Comparison of ENCODE assay signal across 21 mouse cellular contexts in genomic region chr8:123684806-123685205, GRCm38 (mm10). TPM values are rescaled to one million over a fixed set of nuclear protein-coding genes. Genes with fewer than 3 reads are reported as not detected.
DNase-seq lines count a peak whose midpoint lies in the region; ATAC-seq lines count a peak whose summit lies in the region.
"Had no signal": no experiment of that assay in that cellular context is flagged by ENCODE, and none has a peak within 500 bp of the region (broad histone marks: within the 10 kb centered on the region; RNA-seq: fewer than 3 reads in every experiment).

No protein-coding gene starts in this region.

- H3K4me2 ChIP-seq in hindbrain, embryonic 14.5 days (replicated peaks): no peak overlapping the region
- no peak overlapping the region for H3K4me2 ChIP-seq in neural tube, embryonic 14.5 days (ENCODE audit: low read depth, low read length)
- H3K4me2 ChIP-seq: heart, embryonic 12.5 days had no signal

- WGBS in hindbrain, embryonic 14.5 days: 87% methylated on average over 7 of the region's 7 CpGs
- 87% methylated on average over 7 of the region's 7 CpGs for WGBS in hindbrain, embryonic 10.5 days
- WGBS in neural tube, embryonic 14.5 days: 91% methylated on average over 7 of the region's 7 CpGs

- H3K27me3 ChIP-seq in hindbrain, embryonic 14.5 days (ENCODE audit: control insufficient read depth, insufficient read depth, low read length): no peaks in the 10 kb centered on the region
- H3K27me3 ChIP-seq in hindbrain, embryonic 10.5 days (ENCODE audit: insufficient read depth, poor library complexity, severe bottlenecking): peaks cover 7% of the 10 kb centered on the region; the same call in 1 of the 2 replicates
- H3K27me3 ChIP-seq in neural tube, embryonic 14.5 days (ENCODE audit: control insufficient read depth, insufficient read depth, low read length): no peaks in the 10 kb centered on the region
- H3K27me3 ChIP-seq: heart, embryonic 12.5 days; Patski had no signal

- no peaks in the 10 kb centered on the region for H3K9me3 ChIP-seq in hindbrain, embryonic 14.5 days (ENCODE audit: control insufficient read depth, low read length)
- H3K9me3 ChIP-seq in hindbrain, embryonic 10.5 days: no peaks in the 10 kb centered on the region
- no peaks in the 10 kb centered on the region for H3K9me3 ChIP-seq in neural tube, embryonic 14.5 days (ENCODE audit: control insufficient read depth, low read length)
- H3K9me3 ChIP-seq: heart, embryonic 12.5 days; midbrain, embryonic 10.5 days had no signal

- H3K36me3 ChIP-seq in hindbrain, embryonic 14.5 days (replicated peaks; ENCODE audit: control insufficient read depth, insufficient read depth): no peaks in the 10 kb centered on the region
- H3K36me3 ChIP-seq in hindbrain, embryonic 10.5 days: no peaks in the 10 kb centered on the region
- H3K36me3 ChIP-seq in neural tube, embryonic 14.5 days (ENCODE audit: control insufficient read depth, insufficient read depth, low read length): no peaks in the 10 kb centered on the region
- H3K36me3 ChIP-seq: heart, embryonic 12.5 days; midbrain, embryonic 10.5 days had no signal

- DNase-seq in hindbrain, embryonic 14.5 days (ENCODE audit: low spot score): no peak
- no peak for DNase-seq in hindbrain, embryonic 10.5 days (ENCODE audit: low spot score)
- no peak for DNase-seq in neural tube, embryonic 10.5 days (ENCODE audit: extremely low spot score, low spot score)
- peak; percentile 61 for DNase-seq in adrenal gland, postnatal 25 days
- no peak for DNase-seq in layer of hippocampus, adult 9-10 months (ENCODE audit: low spot score)
- no peak for DNase-seq in natural killer cell, adult 2 months (ENCODE audit: low spot score in 2 of 2)
- DNase-seq: B cell, adult 2 months; cerebellum, adult 11-12 months; kidney, postnatal 4 days; left cerebral cortex, postnatal 4 days; lung, adult 18-20 months; lung, postnatal 4 days; right cerebral cortex, postnatal 14 days; thymus, postnatal 4 days had no signal

- no peak overlapping the region for H3K4me3 ChIP-seq in hindbrain, embryonic 14.5 days (replicated peaks; ENCODE audit: low read length)
- H3K4me3 ChIP-seq in hindbrain, embryonic 10.5 days: no peak overlapping the region
- H3K4me3 ChIP-seq in neural tube, embryonic 14.5 days (ENCODE audit: low read depth, low read length): no peak overlapping the region
- H3K4me3 ChIP-seq: erythroblast, embryonic 14.5 days; heart, embryonic 12.5 days; midbrain, embryonic 10.5 days had no signal

- no peak overlapping the region for H3K9ac ChIP-seq in hindbrain, embryonic 14.5 days
- H3K9ac ChIP-seq in neural tube, embryonic 14.5 days (replicated peaks; ENCODE audit: low read depth, low read length): no peak overlapping the region
- H3K9ac ChIP-seq: heart, embryonic 12.5 days had no signal

- no peaks in the 10 kb centered on the region for H3K4me1 ChIP-seq in hindbrain, embryonic 14.5 days (replicated peaks; ENCODE audit: control insufficient read depth, insufficient read depth, low read length)
- H3K4me1 ChIP-seq in hindbrain, embryonic 10.5 days (replicated peaks): peaks cover 10% of the 10 kb centered on the region
- no peaks in the 10 kb centered on the region for H3K4me1 ChIP-seq in neural tube, embryonic 14.5 days (ENCODE audit: control insufficient read depth, insufficient read depth, low read length)

- H3K27ac ChIP-seq in hindbrain, embryonic 14.5 days: peak overlapping the region; percentile 62
- no peak overlapping the region for H3K27ac ChIP-seq in hindbrain, embryonic 10.5 days
- H3K27ac ChIP-seq in neural tube, embryonic 14.5 days (ENCODE audit: low read depth, low read length): 0 out of 2 replicates have a peak overlapping the region, but pooled peaks have one; percentile 34
- H3K27ac ChIP-seq: midbrain, embryonic 10.5 days had no signal

- no peak for ATAC-seq in hindbrain, embryonic 14.5 days (ENCODE audit: low FRiP score)
- ATAC-seq in neural tube, embryonic 14.5 days (ENCODE audit: low read depth): no peak
- ATAC-seq: activated CD4-positive, CD25-positive, alpha-beta regulatory T cell, adult 4 months; forebrain, embryonic 14.5 days; Patski had no signal

RNA-seq across cellular contexts. Expression of gene Rhou, which starts 31.1 kb away (rescaled TPM):
- 14.3 and 14.9 TPM in 2 replicates for polyA plus RNA-seq in hindbrain, embryonic 14.5 days (2014; fragmentation: Nextera tagmentation; extraction: Ambion mirVana)
- polyA plus RNA-seq in hindbrain, embryonic 10.5 days (2016; fragmentation: Nextera tagmentation; extraction: Ambion mirVana): 6.7 and 7.5 TPM in 2 replicates
- 13.9 and 18.9 TPM in 2 replicates for polyA plus RNA-seq in neural tube, embryonic 14.5 days (2014; fragmentation: Nextera tagmentation; extraction: Ambion mirVana)
- 28.8 and 39.2 TPM in 2 replicates for total RNA-seq in adrenal gland, postnatal 25 days (2021)
- polyA plus RNA-seq: activated CD4-positive, CD25-positive, alpha-beta regulatory T cell, adult 4 months; erythroblast, embryonic 14.5 days had no signal
